Mouse (Mus musculus) stomach, embryonic 14.5 days (tissue): ENCODE measurements around the gene Dip2b. TPM values are rescaled to one million over a fixed set of nuclear protein-coding genes. Genes with fewer than 3 reads are reported as not detected.

Experiments used
- ATAC-seq: fragments of 200-750 bp; cut with Nextera tagmentation; 2 replicates; pipeline ENCODE4 v1.8.0; 2017; ENCODE audit warnings: low read depth, moderate TSS enrichment; ENCODE audit not compliant: insufficient number of reproducible peaks, insufficient read depth, low FRiP score
- H3K27ac ChIP-seq: fragments of 300-500 bp; sonication (generic); 2 replicates; pipeline ENCODE4 v1.5.1; 2014; ENCODE audit warnings: mild to moderate bottlenecking, low read length, moderate library complexity, mixed read lengths
- H3K27me3 ChIP-seq: fragments of 300-500 bp; sonication (generic); 2 replicates; pipeline ENCODE4 v1.6.1; 2014; ENCODE audit warnings: low read length, control low read depth, mixed read lengths; ENCODE audit not compliant: control insufficient read depth, insufficient read depth
- H3K36me3 ChIP-seq: fragments of 300-500 bp; sonication (generic); 2 replicates; pipeline ENCODE4 v1.6.1; 2014; ENCODE audit warnings: mild to moderate bottlenecking, control low read depth, low read length, moderate library complexity, mixed read lengths; ENCODE audit not compliant: control insufficient read depth, insufficient read depth
- H3K4me1 ChIP-seq: fragments of 300-500 bp; sonication (generic); 2 replicates; pipeline ENCODE4 v1.6.1; 2014; ENCODE audit warnings: low read length, control low read depth, mixed read lengths; ENCODE audit not compliant: control insufficient read depth, insufficient read depth
- H3K4me2 ChIP-seq: fragments of 300-500 bp; sonication (generic); replicated peaks from 2 replicates; pipeline ENCODE4 v1.6.1; 2014; ENCODE audit warnings: low read depth, low read length, control low read depth
- H3K4me3 ChIP-seq: fragments of 300-500 bp; sonication (generic); 2 replicates; pipeline ENCODE4 v1.5.1; 2014; ENCODE audit warnings: low read depth, low read length, control low read depth
- H3K9ac ChIP-seq: fragments of 300-500 bp; sonication (generic); replicated peaks from 2 replicates; pipeline ENCODE4 v1.6.1; 2014; ENCODE audit warnings: low read depth, mild to moderate bottlenecking, control low read depth, low read length, moderate library complexity, mixed read lengths
- H3K9me3 ChIP-seq: fragments of 300-500 bp; sonication (generic); 2 replicates; pipeline ENCODE4 v1.6.1; 2016; ENCODE audit warnings: low read depth, low read length, control low read depth; ENCODE audit not compliant: control insufficient read depth
- WGBS: fragments of 180-500 bp; shearing (Covaris S2); extraction: QIAGEN DNeasy Blood & Tissue Kit; methylation state at CpG from one replicate; pipeline ENCODE4 v1.1.7; 2014; 5-methylcytosine and 5-hydroxymethylcytosine counted together
- polyA plus RNA-seq: library from polyadenylated mRNA; unstranded; fragments of >200 nt; fragmentation: Nextera tagmentation; extraction: Ambion mirVana; gene quantifications from 2 replicates; pipeline ENCODE4 v1.2.1, GENCODE M21; 2014

The Dip2b gene
- polyA plus RNA-seq, 1 experiment from 2014 or later: 18.2 TPM

DNA sequence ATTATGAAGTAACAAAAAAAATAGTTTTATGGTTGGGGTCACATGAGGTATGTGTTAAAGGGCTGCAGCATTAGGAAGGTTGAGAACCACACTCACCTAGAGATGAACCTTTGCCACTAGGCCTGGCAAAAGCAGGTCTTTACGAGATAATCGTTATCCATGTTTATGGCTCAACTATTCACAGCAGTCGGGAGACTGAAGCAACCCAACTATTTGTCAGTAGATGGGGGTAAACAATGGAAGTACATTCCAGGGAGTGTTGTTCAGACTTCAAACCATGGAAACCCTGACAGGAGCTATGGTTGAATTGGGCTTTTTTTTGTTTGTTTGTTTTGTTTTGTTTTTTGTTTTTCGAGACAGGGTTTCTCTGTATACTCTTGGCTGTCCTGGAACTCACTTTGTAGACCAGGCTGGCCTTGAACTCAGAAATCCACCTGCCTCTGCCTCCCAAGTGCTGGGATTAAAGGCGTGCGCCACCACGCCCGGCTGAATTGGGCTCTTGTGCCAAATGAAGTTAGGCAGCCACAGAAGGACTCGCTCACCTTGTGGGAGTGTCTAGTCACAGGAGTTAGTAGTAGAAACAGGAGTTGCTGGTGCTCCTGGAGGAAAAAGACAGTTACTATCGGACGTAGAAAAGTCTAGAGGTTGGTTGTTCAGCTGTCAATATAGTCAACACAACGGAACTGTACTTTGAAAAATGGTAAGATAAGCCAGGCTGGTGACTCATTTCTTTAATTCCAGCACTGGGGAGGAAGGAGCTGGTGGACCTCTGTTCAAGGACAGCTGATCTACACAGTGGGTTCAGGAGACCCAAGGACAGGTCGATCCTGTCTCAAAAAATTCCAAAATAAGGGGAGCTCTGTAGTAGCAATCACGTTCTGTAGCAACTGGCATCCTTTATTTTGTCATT, 193.4 kb downstream of the Dip2b start:
- no peak for ATAC-seq
- H3K9ac ChIP-seq: no peak overlapping the region
- peaks cover 10% of the 10 kb centered on the region; the same call in 1 of the 2 replicates for H3K4me1 ChIP-seq

DNA sequence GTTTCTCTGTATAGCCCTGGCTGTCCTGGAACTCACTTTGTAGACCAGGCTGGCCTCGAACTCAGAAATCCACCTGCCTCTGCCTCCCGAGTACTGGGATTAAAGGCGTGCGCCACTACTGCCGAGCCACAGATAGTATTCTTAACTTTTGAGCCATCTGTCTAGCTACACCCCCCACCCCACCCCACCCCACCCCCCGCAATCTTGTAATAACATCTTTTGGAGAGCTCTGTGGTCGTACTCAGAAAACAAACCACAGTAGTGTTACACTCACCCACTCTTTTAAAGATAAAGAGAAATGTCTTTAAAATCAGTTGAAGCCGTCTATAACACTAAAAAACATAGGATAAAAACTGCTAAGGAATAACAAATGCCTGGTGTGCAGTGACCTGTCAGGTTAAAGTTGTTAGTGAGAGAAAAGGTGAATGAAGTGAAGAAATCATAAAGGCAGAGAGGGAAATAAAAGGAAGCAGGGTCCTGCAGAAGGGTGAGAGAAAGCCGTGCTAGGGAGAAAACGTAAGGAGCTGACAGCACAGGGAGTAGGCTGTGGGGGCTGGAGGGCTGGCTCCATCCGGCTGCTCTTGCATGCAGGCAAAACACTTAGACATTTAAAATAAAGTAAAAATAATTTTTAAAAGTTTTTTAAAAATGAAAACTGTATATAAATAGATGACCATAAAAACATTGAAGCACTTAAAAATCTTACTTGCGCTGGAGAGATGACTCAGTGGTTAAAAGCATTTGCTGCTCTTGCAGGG, 196.9 kb downstream of the Dip2b start:
- Histone ChIP-seq H3K36me3 (peaks cover 34% of the 10 kb centered on the region), H3K27me3 (no peaks in the 10 kb centered on the region)
- 88% methylated on average over 12 of the region's 12 CpGs for WGBS

More for the DNA sequence above, 193.4 kb downstream of the Dip2b start:
- no peaks in the 10 kb centered on the region for H3K9me3 ChIP-seq
- H3K4me2 ChIP-seq: no peak overlapping the region
- peaks cover 18% of the 10 kb centered on the region for H3K36me3 ChIP-seq
- no peaks in the 10 kb centered on the region for H3K27me3 ChIP-seq
- no peak overlapping the region for H3K4me3 ChIP-seq
- 87% methylated on average over 14 of the region's 14 CpGs for WGBS
- no peak overlapping the region for H3K27ac ChIP-seq

DNA sequence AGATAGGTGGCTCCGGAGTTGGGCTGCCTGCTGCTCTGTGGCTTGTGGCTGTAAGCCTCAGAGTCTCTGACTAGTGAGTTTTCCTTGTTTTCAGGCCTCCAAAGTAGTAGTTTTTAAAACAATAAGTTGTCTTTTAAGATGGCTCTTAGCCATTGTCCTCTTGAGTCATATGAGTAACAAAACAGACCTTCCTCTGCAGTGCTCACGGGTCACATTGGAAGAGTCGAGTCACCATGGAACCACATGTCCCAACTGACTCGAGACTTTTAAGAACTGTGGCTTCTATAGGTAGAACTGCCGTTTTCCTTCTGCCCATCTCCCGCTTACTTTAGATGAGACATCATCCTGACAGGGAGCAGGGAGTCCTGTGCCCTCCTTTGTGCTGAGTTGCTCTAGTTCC, 198.5 kb downstream of the Dip2b start:
- no peaks in the 10 kb centered on the region for H3K27me3 ChIP-seq
- WGBS: 89% methylated on average over 6 of the region's 6 CpGs
- H3K36me3 ChIP-seq: peaks cover 44% of the 10 kb centered on the region

More for the DNA sequence above, 196.9 kb downstream of the Dip2b start:
- Histone ChIP-seq H3K9ac (no peak overlapping the region), H3K27ac (no peak overlapping the region), H3K4me1 (no peaks in the 10 kb centered on the region), H3K4me2 (no peak overlapping the region), H3K9me3 (no peaks in the 10 kb centered on the region), H3K4me3 (no peak overlapping the region)
- ATAC-seq: no peak

DNA sequence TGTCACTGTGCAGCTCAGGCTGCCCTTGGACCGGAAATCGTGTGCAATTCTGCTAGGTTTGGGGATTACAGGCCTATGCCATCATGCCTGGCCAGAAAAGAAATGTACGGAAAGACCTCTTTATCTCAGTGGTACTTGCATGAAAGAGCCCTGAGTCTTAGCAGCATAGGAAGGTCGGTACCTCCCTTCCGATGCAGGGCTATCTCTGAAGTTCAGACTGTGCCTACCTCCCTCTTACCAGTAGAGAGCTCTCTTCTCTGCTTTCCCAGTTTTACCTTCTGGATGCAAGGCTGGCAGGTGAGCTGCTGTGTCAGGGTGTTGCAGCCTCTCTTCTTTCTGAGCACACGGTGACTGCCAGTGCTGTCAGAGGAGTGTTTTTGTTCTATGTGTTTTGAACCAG, 203.3 kb downstream of the Dip2b start:
- Histone ChIP-seq H3K36me3 (peaks cover 41% of the 10 kb centered on the region), H3K4me1 (no peaks in the 10 kb centered on the region), H3K27ac (no peak overlapping the region), H3K9ac (no peak overlapping the region), H3K9me3 (no peaks in the 10 kb centered on the region), H3K4me3 (no peak overlapping the region), H3K4me2 (no peak overlapping the region), H3K27me3 (no peaks in the 10 kb centered on the region)
- no peak for ATAC-seq
- WGBS: 95% methylated on average over 6 of the region's 6 CpGs

More for the DNA sequence above, 198.5 kb downstream of the Dip2b start:
- Histone ChIP-seq H3K4me2 (no peak overlapping the region), H3K9ac (no peak overlapping the region), H3K4me1 (no peaks in the 10 kb centered on the region), H3K9me3 (no peaks in the 10 kb centered on the region), H3K27ac (no peak overlapping the region), H3K4me3 (no peak overlapping the region)
- no peak for ATAC-seq

DNA sequence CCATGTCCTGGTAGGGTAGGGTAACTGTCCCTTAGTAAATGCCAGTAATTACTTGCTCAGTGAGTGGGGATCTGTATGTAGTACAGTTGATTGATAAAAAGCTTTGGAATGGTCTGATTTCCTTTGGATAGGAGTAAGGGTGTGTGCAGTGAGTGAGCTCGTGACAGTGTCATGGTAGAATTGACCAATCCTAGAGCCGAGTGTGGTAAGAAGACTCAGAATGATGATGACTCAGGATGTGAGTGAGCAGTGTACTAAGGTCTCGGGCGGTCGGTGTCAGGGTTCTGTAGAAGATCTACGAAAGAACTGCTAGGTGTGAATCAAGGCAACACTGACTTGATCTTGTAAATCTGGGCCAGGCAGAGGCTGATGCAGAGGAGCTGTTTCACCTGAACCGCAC, 207.5 kb downstream of the Dip2b start:
- no peak for ATAC-seq
- H3K36me3 ChIP-seq: peaks cover 56% of the 10 kb centered on the region
- H3K9me3 ChIP-seq: no peaks in the 10 kb centered on the region
- no peak overlapping the region for H3K9ac ChIP-seq
- H3K27me3 ChIP-seq: no peaks in the 10 kb centered on the region
- WGBS: 95% methylated on average over 7 of the region's 7 CpGs
- no peak overlapping the region for H3K4me2 ChIP-seq
- H3K27ac ChIP-seq: no peak overlapping the region
- no peak overlapping the region for H3K4me3 ChIP-seq
- H3K4me1 ChIP-seq: no peaks in the 10 kb centered on the region

DNA sequence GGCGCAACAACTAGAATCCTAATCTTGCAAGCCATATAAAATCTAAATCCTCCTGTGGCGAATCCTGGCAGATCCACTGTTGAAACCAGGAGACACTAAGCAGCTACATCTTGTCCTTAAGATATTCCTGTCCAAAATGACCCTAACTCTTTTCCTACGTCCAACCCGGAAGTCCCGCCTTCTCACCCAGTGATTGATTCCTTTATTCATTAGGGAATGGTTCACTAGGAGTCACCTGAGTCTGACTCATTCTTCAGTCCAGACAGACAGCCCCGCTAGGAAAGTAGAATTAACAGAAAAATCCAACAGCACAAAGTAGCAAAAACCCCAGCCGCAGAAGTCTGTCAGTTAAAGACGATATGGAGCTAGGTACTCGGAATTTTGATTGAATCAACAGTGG, 208.8 kb downstream of the Dip2b start:
- ATAC-seq: no peak
- no peaks in the 10 kb centered on the region for H3K27me3 ChIP-seq
- peaks cover 57% of the 10 kb centered on the region for H3K36me3 ChIP-seq
- H3K9ac ChIP-seq: no peak overlapping the region
- H3K4me3 ChIP-seq: no peak overlapping the region
- H3K4me1 ChIP-seq: no peaks in the 10 kb centered on the region
- WGBS: 92% methylated on average over 9 of the region's 9 CpGs
- no peaks in the 10 kb centered on the region for H3K9me3 ChIP-seq
- H3K4me2 ChIP-seq: no peak overlapping the region
- no peak overlapping the region for H3K27ac ChIP-seq

DNA sequence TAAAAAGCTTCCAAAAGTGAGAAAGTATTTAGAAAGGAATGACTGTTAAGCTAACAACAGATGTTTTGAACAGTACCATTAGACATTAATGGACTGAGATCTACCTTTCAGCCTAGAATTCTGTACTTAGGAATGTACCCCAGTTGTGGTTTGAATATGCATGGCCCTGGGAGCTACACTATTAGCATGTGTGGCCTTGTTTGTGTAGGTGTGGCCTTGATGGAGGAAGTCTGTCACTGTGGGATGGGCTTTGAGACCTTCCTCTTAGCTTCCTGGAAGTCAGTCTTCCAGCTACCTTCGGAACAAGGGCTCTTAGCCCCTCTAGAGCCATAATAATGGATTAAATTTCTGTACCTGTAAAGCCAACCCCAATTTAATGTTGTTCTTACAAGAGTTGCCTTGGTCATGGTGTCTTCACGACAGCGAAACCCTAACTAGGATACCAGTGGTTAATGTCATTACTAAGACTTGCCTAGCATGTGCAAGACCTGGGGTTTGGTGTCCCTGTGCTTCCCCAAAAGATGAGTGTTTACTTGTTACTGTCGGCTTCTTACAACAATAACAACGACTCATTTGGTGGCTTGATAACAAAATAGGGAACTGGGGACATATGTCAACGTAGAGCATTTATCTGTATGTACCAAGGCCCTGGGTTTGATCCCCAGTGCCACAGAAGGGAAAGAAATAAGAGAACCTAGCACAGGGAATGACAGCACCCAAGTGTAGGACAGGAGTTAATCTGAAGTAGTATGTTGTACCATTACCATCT, 210.4 kb downstream of the Dip2b start:
- Histone ChIP-seq H3K27me3 (no peaks in the 10 kb centered on the region), H3K4me1 (no peaks in the 10 kb centered on the region), H3K36me3 (peaks cover 67% of the 10 kb centered on the region), H3K4me2 (no peak overlapping the region), H3K9ac (no peak overlapping the region), H3K9me3 (no peaks in the 10 kb centered on the region), H3K4me3 (no peak overlapping the region), H3K27ac (no peak overlapping the region)
- no peak for ATAC-seq
- whole genome bisulfite sequencing: 96% methylated on average over 6 of the region's 6 CpGs

DNA sequence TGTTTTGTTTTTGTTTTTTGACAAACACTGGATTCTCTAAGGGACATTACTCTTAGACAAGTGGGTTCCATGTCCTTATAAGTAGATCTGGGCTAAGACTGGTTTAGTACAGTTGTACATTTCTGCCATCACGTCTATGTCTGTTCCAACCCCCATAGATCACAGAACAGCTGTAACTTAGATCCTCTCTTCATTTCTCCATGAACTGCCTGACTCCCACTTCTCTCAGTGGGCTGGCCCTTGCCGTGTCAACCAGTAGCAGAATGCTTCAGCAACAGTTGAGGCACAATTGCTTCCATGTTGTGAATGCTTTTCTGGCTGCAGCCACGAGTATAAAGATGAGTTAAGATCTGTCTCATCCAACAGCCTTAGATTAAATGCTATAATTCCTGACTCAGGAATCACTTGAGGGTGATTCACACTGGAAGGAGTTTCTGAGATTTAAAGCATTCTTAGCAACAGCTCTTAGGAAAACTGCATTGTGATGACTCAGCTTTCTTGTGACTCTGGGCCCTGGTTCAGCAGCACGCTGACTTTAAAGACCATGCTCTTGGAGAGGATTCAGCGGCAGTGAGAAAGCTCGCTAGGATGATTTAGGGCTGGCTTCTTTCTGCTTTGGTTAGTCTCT, 212.8 kb downstream of the Dip2b start:
- no peaks in the 10 kb centered on the region for H3K4me1 ChIP-seq
- WGBS: 86% methylated on average over 6 of the region's 6 CpGs
- no peak overlapping the region for H3K4me3 ChIP-seq
- ATAC-seq: no peak
- H3K9ac ChIP-seq: no peak overlapping the region
- no peak overlapping the region for H3K4me2 ChIP-seq
- no peak overlapping the region for H3K27ac ChIP-seq
- no peaks in the 10 kb centered on the region for H3K27me3 ChIP-seq
- H3K9me3 ChIP-seq: no peaks in the 10 kb centered on the region
- peaks cover 84% of the 10 kb centered on the region for H3K36me3 ChIP-seq
